ENCODE assay signal across 10 mouse cellular contexts in genomic region chr6:143530372-143531224, GRCm38 (mm10).
A peak's percentile ranks its signal among the peaks of the same experiment; 100 is the strongest.
DNase-seq lines count a peak whose midpoint lies in the region; ATAC-seq and TF ChIP-seq lines count a peak whose summit lies in the region.
"Had no signal": no experiment of that assay in that cellular context is flagged by ENCODE, and none has a peak within 500 bp of the region (broad histone marks: within the 10 kb centered on the region; RNA-seq: fewer than 3 reads in every experiment).

No protein-coding gene starts in this region.

- no peak for TF ChIP-seq CTCF in gastrocnemius, adult 2 months (IDR thresholded peaks at IDR 0.05)

- ATAC-seq in embryonic facial prominence, embryonic 14.5 days (ENCODE audit: low read depth): no peak
- peak; percentile 64 for ATAC-seq in limb, embryonic 14.5 days (ENCODE audit: low FRiP score, low read depth)
- ATAC-seq: CD4-positive, CD25-positive, alpha-beta regulatory T cell, adult 4 months had no signal

- no peak for DNase-seq in gastrocnemius, adult 2 months
- no peak for DNase-seq in gastrocnemius, postnatal 14 days
- DNase-seq in 3T3-L1 (ENCODE audit: low read depth, low spot score) (peak; percentile 73), MN1 (ENCODE audit: low spot score) (no peak)
- DNase-seq in embryonic facial prominence, embryonic 14.5 days (ENCODE audit: low spot score): peak; percentile 62
- peak; percentile 55 for DNase-seq in limb, embryonic 14.5 days (ENCODE audit: low spot score)
- no peak for DNase-seq in thymus, adult 18-20 months
- DNase-seq in left cerebral cortex, adult 18-20 months (ENCODE audit: low spot score in 2 of 2): no peak
- DNase-seq: spleen, adult 18-20 months had no signal

- H3K4me3 ChIP-seq in gastrocnemius, adult 2 months: peak overlapping the region; percentile 42
- no peak overlapping the region for H3K4me3 ChIP-seq in embryonic facial prominence, embryonic 14.5 days (ENCODE audit: low read depth, low read length)
- no peak overlapping the region for H3K4me3 ChIP-seq in limb, embryonic 14.5 days (replicated peaks; ENCODE audit: low read length)

- no peak overlapping the region for H3K9ac ChIP-seq in embryonic facial prominence, embryonic 14.5 days (ENCODE audit: low read depth, low read length)
- no peak overlapping the region for H3K9ac ChIP-seq in limb, embryonic 14.5 days (ENCODE audit: low read depth, low read length, severe bottlenecking)

- no peak overlapping the region for H3K27ac ChIP-seq in gastrocnemius, adult 2 months
- peak overlapping the region; percentile 58; the same call in 1 of the 2 replicates for H3K27ac ChIP-seq in embryonic facial prominence, embryonic 14.5 days (replicated peaks; ENCODE audit: low read depth, low read length)
- peak overlapping the region; percentile 81 for H3K27ac ChIP-seq in limb, embryonic 14.5 days (replicated peaks; ENCODE audit: low read depth, low read length)

- H3K9me3 ChIP-seq in embryonic facial prominence, embryonic 14.5 days (ENCODE audit: control insufficient read depth, low read length): no peaks in the 10 kb centered on the region
- H3K9me3 ChIP-seq in limb, embryonic 14.5 days (ENCODE audit: control insufficient read depth, low read length): peaks cover 3% of the 10 kb centered on the region; the same call in 1 of the 2 replicates

- 39% methylated on average over 13 of the region's 13 CpGs for WGBS in embryonic facial prominence, embryonic 14.5 days
- 20% methylated on average over 13 of the region's 13 CpGs for WGBS in limb, embryonic 14.5 days

- peaks cover 16% of the 10 kb centered on the region for H3K4me1 ChIP-seq in embryonic facial prominence, embryonic 14.5 days (ENCODE audit: control insufficient read depth, insufficient read depth, low read length)
- H3K4me1 ChIP-seq in limb, embryonic 14.5 days (ENCODE audit: control insufficient read depth, insufficient read depth, low read length): peaks cover 28% of the 10 kb centered on the region

- H3K27me3 ChIP-seq in embryonic facial prominence, embryonic 14.5 days (replicated peaks; ENCODE audit: control insufficient read depth, insufficient read depth, low read length): no peaks in the 10 kb centered on the region
- no peaks in the 10 kb centered on the region for H3K27me3 ChIP-seq in limb, embryonic 14.5 days (ENCODE audit: control insufficient read depth, insufficient read depth, low read length)

- H3K4me2 ChIP-seq in embryonic facial prominence, embryonic 14.5 days (ENCODE audit: low read depth, low read length): no peak overlapping the region
- no peak overlapping the region for H3K4me2 ChIP-seq in limb, embryonic 14.5 days (replicated peaks; ENCODE audit: low read depth, low read length, severe bottlenecking)

- no peaks in the 10 kb centered on the region for H3K36me3 ChIP-seq in embryonic facial prominence, embryonic 14.5 days (ENCODE audit: control insufficient read depth, insufficient read depth, low read length)
- no peaks in the 10 kb centered on the region for H3K36me3 ChIP-seq in limb, embryonic 14.5 days (ENCODE audit: control insufficient read depth, insufficient read depth, low read length)

- TF ChIP-seq POLR2A in limb, embryonic 14.5 days (IDR thresholded peaks at IDR 0.05; ENCODE audit: borderline replicate concordance, extremely low read depth, insufficient read depth, insufficient read length): no peak

- intact Hi-C loops in gastrocnemius, adult 2 months (cut with DNase I): no loop called here
- intact Hi-C loops in gastrocnemius, postnatal 14 days (cut with DNase I; ENCODE audit: low total_unique reads): no loop called here

Comparison
In these comparisons a context has a peak if more than half of its experiments do, and no peak if none do; other contexts are left out.
1. DNase-seq: peak in 3T3-L1 (single experiment), embryonic facial prominence, embryonic 14.5 days (single experiment) and limb, embryonic 14.5 days (single experiment); none in gastrocnemius, adult 2 months (single experiment), gastrocnemius, postnatal 14 days (single experiment), thymus, adult 18-20 months (0 of 2), MN1 (single experiment) and left cerebral cortex, adult 18-20 months (0 of 2).